Mouse (Mus musculus) neural tube, embryonic 13.5 days (tissue): ENCODE measurements around the gene Zfp619. TPM values are rescaled to one million over a fixed set of nuclear protein-coding genes. Genes with fewer than 3 reads are reported as not detected.
A peak's percentile ranks its signal among the peaks of the same experiment; 100 is the strongest.

Experiments
- ATAC-seq: fragments of 200-750 bp; cut with Nextera tagmentation; 2 replicates; pipeline ENCODE4 v1.8.0; 2017; ENCODE audit warnings: low read depth, mild to moderate bottlenecking, moderate TSS enrichment, moderate library complexity
- H3K27ac ChIP-seq: fragments of 300-500 bp; sonication (generic); replicated peaks from 2 replicates; pipeline ENCODE4 v1.5.1; 2015; ENCODE audit warnings: moderate library complexity, mild to moderate bottlenecking, inconsistent platforms
- H3K27me3 ChIP-seq: fragments of 300-500 bp; sonication (generic); 2 replicates; pipeline ENCODE4 v1.6.1; 2015; ENCODE audit warnings: mild to moderate bottlenecking, inconsistent platforms
- H3K36me3 ChIP-seq: fragments of 300-500 bp; sonication (generic); 2 replicates; pipeline ENCODE4 v1.6.1; 2015; ENCODE audit warnings: mild to moderate bottlenecking, inconsistent platforms
- H3K4me1 ChIP-seq: fragments of 300-500 bp; sonication (generic); replicated peaks from 2 replicates; pipeline ENCODE4 v1.6.1; 2015; ENCODE audit warnings: inconsistent platforms
- H3K4me2 ChIP-seq: fragments of 300-500 bp; sonication (generic); 2 replicates; pipeline ENCODE4 v1.6.1; 2015; ENCODE audit warnings: inconsistent platforms, mild to moderate bottlenecking, moderate library complexity
- H3K4me3 ChIP-seq: fragments of 300-500 bp; sonication (generic); 2 replicates; pipeline ENCODE4 v1.5.1; 2015; ENCODE audit warnings: mild to moderate bottlenecking, inconsistent platforms
- H3K9ac ChIP-seq: fragments of 300-500 bp; sonication (generic); 2 replicates; pipeline ENCODE4 v1.6.1; 2015; ENCODE audit warnings: moderate library complexity, mild to moderate bottlenecking, inconsistent platforms
- H3K9me3 ChIP-seq: fragments of 300-500 bp; sonication (generic); 2 replicates; pipeline ENCODE4 v1.6.1; 2016; ENCODE audit warnings: inconsistent platforms
- WGBS: fragments of 180-500 bp; shearing (Covaris S2); methylation state at CpG from one replicate; pipeline ENCODE4 v1.1.7; 2015; 5-methylcytosine and 5-hydroxymethylcytosine counted together
- polyA plus RNA-seq: library from polyadenylated mRNA; unstranded; fragments of >200 nt; fragmentation: Nextera tagmentation; extraction: Ambion mirVana; gene quantifications from 2 replicates; pipeline ENCODE4 v1.2.1, GENCODE M21; 2015

Zfp619 gene
- 2.5 and 2.7 TPM in 2 replicates for polyA plus RNA-seq

DNA sequence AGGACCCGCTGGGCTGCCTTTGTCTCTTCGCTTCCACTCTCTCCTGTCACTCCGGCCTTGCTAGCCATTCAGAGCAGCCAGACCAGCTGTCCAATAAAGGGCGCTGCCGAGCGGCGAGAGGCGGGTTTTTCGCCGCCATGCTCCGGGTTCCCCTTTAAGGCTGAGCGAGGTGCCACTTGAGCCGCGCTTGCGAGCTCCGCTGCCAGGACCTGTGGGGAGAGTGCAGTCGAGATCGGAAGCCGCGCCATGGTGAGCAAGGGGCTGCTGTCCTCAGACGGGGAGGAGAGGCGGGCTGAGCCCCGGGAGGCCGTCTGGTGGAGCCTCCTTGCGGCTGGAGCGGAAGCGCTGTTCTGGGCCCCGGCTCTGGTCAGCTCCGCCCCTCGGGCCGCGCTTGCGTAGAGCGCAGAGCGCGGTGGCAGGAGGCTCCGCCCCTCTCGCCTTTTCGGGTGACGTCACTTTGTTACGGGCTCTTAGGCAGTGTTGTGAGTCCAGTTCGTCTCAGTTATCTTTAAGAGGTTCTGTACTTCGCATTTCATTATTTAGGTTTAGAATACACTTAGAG, at the start of gene Zfp619:
Gene Zfp619, plus strand, starts transcription at position 151 of the 562 bp plus-strand sequence.
- peak within 1 kb of the TSS; percentile 56 for H3K4me2 ChIP-seq
- peak within 1 kb of the TSS; percentile 53 for H3K4me3 ChIP-seq
- peak; percentile 98 for ATAC-seq
- H3K27ac ChIP-seq: peak within 1 kb of the TSS; percentile 98
- H3K9ac ChIP-seq: peak within 1 kb of the TSS; percentile 79
- H3K4me1 ChIP-seq: 0 out of 2 replicates have a peak, but pooled peaks cover 6% of the 10 kb centered on the region
- no peaks in the 10 kb centered on the region for H3K27me3 ChIP-seq
- H3K9me3 ChIP-seq: no peaks in the 10 kb centered on the region
- WGBS: under 1% methylated on average over 41 of the region's 43 CpGs
- peaks cover 10% of the 10 kb centered on the region for H3K36me3 ChIP-seq

DNA sequence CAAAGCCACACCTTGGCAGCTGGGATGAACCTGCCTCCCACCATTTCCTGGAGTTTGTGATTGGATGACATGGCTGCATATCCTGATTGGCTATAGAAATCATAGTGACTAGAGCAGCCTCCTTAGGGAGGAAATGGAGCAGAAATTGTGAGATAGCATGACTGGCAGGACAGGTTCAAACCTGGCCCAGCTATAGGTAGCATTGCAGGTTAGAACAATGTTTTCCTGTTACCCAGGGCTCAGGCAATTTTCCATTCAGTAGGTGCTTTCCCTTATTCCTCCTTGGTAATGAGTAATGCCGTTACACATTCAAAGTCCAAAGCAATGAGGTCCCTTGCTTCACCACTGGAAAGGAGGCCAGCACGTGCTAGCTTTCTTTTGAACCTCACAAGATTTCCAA, 38.6 kb upstream of the Zfp619 start:
- peaks cover 52% of the 10 kb centered on the region for H3K36me3 ChIP-seq
- H3K9ac ChIP-seq: no peak overlapping the region
- no peak overlapping the region for H3K27ac ChIP-seq
- no peak overlapping the region for H3K4me2 ChIP-seq
- H3K9me3 ChIP-seq: peaks cover 15% of the 10 kb centered on the region
- H3K27me3 ChIP-seq: no peaks in the 10 kb centered on the region
- WGBS: 97% methylated on average over 2 of the region's 2 CpGs
- no peak overlapping the region for H3K4me3 ChIP-seq
- no peak for ATAC-seq
- H3K4me1 ChIP-seq: no peaks in the 10 kb centered on the region

DNA sequence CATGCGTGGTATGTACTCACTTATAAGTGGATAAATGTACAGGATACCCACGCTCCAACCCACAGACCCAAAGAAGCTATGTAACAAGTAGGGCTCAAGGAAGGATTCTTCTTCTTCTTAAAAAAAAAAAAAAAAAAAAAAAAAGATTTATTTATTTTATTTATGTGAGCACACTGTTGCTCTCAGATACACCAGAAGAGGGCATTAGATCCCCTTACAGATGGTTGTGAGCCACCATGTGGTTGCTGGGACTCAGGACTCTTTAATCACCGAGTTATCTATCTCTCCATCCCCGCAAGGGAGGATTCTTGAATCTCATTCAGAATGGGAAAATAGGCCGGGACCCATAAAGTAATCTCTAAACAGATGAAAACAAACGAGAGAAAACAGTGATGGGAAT, 33.2 kb upstream of the Zfp619 start:
- Histone ChIP-seq H3K4me3 (no peak overlapping the region), H3K27ac (no peak overlapping the region), H3K36me3 (0 out of 2 replicates have a peak, but pooled peaks cover 3% of the 10 kb centered on the region), H3K4me2 (no peak overlapping the region), H3K9ac (no peak overlapping the region), H3K4me1 (0 out of 2 replicates have a peak, but pooled peaks cover 4% of the 10 kb centered on the region), H3K27me3 (no peaks in the 10 kb centered on the region), H3K9me3 (no peaks in the 10 kb centered on the region)
- ATAC-seq: no peak
- 58% methylated on average over 6 of the region's 6 CpGs for WGBS

DNA sequence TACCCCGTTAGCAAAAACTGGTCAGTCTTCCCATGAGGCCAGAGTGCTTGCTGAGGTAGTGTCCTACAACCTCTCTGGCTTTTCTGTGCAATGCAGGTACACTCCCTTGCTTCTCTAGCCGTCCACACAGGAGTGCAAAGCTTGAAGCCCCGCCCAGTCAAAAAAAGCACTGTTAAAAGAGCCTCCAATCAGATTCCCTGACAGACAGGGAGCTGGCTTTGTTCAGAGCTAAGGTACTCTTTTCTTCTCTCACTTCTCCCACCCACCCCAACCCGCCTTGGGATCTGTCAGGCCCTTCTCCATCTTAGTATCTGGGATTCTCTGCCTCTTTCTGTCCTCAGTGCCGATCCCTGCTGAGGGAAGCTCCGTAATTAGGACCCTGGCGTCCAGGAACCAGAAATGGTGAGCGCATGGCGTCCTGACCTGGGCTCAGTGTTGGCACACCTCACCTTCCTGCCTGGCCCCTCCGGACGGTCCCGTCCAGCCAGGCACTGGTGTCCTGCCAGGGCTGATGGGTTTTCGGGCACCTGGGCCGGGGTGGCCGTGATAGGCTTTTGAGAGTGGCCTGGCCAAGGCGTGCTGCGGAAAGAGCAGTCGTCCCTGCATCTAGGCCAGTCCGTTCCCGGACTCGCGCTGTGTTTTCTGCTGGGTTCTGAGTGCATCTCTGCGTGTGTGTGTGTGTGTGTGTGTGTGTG, 30.3 kb upstream of the Zfp619 start:
- peak overlapping the region; percentile 68 for H3K4me2 ChIP-seq
- ATAC-seq: peak; percentile 89
- 0 out of 2 replicates have a peak, but pooled peaks cover 4% of the 10 kb centered on the region for H3K4me1 ChIP-seq
- 15% methylated on average over 23 of the region's 23 CpGs for WGBS
- peaks cover 5% of the 10 kb centered on the region; the same call in 1 of the 2 replicates for H3K36me3 ChIP-seq
- H3K4me3 ChIP-seq: peak overlapping the region; percentile 58
- peak overlapping the region; percentile 70 for H3K27ac ChIP-seq
- no peaks in the 10 kb centered on the region for H3K27me3 ChIP-seq
- H3K9me3 ChIP-seq: no peaks in the 10 kb centered on the region
- peak overlapping the region; percentile 87 for H3K9ac ChIP-seq

DNA sequence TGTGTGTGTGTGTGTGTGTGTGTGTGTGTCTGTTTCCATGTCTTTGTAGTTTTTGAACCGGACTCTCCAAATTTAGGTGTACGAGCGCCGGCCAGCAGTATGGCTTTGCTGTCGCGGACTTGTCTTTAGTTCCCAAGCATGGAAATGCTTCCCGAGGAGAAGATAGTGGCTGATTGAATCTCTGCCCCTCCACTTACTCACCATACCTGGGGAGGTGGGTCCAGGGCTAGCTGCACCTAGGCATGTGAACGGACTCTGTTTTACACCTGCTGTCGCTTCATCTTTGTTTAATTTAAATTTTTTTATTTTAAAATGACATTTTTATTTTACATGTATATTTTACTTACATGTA, 29.7 kb upstream of the Zfp619 start:
- Histone ChIP-seq H3K27me3 (no peaks in the 10 kb centered on the region), H3K36me3 (peaks cover 7% of the 10 kb centered on the region; the same call in 1 of the 2 replicates), H3K9ac (peak overlapping the region; percentile 87), H3K4me3 (peak overlapping the region; percentile 58), H3K9me3 (no peaks in the 10 kb centered on the region), H3K27ac (peak overlapping the region; percentile 70; the same call in 1 of the 2 replicates), H3K4me1 (0 out of 2 replicates have a peak, but pooled peaks cover 4% of the 10 kb centered on the region), H3K4me2 (peak overlapping the region; percentile 68)
- WGBS: 38% methylated on average over 9 of the region's 9 CpGs
- peak; percentile 57 for ATAC-seq

DNA sequence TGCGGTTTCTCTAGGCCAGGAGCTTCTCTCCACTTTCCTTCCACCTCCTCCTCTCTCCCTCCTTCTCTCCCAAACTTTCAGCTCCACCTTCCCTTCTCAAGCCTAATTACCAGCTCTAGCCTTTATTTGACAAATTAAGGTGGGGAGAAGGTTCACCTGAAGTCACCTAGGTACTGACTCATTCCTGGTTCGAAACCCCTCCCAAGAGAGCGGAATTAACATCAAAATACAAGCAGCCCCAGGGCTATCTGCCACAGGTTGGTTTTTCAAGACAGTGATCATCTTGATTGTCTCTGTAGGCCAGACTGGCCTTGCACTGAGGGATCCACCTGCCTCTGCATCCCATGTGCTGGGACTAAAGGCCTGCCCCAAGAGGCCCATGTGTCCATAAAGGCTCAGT, 22.9 kb upstream of the Zfp619 start:
- H3K9ac ChIP-seq: no peak overlapping the region
- no peaks in the 10 kb centered on the region for H3K27me3 ChIP-seq
- no peak overlapping the region for H3K27ac ChIP-seq
- WGBS: 83% methylated on average over 3 of the region's 3 CpGs
- peaks cover 24% of the 10 kb centered on the region for H3K9me3 ChIP-seq
- H3K4me3 ChIP-seq: no peak overlapping the region
- H3K36me3 ChIP-seq: peaks cover 63% of the 10 kb centered on the region
- no peaks in the 10 kb centered on the region for H3K4me1 ChIP-seq
- no peak for ATAC-seq
- H3K4me2 ChIP-seq: no peak overlapping the region

DNA sequence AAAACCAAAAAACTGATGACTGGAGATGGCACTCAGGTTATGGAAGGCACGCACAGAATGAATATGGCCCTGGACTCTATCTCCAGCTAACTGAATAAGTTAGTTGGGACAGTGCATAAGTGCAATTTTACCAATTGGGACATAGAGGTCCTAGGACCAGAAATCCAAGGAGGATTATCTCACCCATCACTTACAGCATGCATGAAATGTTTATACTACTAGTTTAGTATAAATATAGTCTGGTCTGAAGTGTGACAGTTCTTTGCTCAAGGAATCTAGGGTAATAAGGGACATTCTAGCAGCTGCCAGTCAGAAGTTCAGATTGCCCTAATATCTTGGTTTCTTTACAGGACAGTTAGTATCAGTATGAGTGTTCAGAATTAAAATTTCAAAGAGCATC, 13.5 kb upstream of the Zfp619 start:
- WGBS: 97% methylated on average over 1 of the region's 1 CpGs
- Histone ChIP-seq H3K36me3 (peaks cover 13% of the 10 kb centered on the region), H3K27ac (no peak overlapping the region), H3K4me2 (no peak overlapping the region), H3K27me3 (no peaks in the 10 kb centered on the region), H3K4me1 (no peaks in the 10 kb centered on the region), H3K4me3 (no peak overlapping the region), H3K9me3 (peaks cover 5% of the 10 kb centered on the region), H3K9ac (no peak overlapping the region)
- ATAC-seq: no peak

DNA sequence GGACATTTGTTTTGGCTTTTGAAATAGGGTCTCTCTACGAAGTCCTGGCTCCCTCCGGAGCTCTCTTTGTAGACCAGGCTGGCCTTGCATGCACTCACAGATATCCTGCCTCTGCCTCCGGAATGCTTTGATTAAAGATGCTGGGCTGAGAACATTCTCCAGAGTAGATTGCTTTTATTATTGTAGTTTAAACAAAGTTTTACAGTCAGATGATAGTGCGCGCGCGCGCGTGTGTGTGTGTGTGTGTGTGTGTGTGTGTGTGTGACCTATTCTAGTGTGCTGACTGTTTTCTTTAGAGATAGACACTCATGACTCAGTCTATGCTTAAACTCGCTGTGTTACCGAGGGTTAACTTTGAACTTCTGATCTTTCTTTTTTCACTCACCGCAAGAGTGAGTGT, 796 bp downstream of the Zfp619 start:
- 0 out of 2 replicates have a peak, but pooled peaks cover 6% of the 10 kb centered on the region for H3K4me1 ChIP-seq
- H3K36me3 ChIP-seq: peaks cover 10% of the 10 kb centered on the region
- WGBS: 83% methylated on average over 12 of the region's 12 CpGs
- peak overlapping the region; percentile 45; the same call in 1 of the 2 replicates for H3K9ac ChIP-seq
- H3K27me3 ChIP-seq: no peaks in the 10 kb centered on the region
- no peaks in the 10 kb centered on the region for H3K9me3 ChIP-seq
- H3K4me3 ChIP-seq: peak overlapping the region; percentile 53
- H3K4me2 ChIP-seq: peak overlapping the region; percentile 56
- ATAC-seq: peak; percentile 60
- no peak overlapping the region for H3K27ac ChIP-seq

DNA sequence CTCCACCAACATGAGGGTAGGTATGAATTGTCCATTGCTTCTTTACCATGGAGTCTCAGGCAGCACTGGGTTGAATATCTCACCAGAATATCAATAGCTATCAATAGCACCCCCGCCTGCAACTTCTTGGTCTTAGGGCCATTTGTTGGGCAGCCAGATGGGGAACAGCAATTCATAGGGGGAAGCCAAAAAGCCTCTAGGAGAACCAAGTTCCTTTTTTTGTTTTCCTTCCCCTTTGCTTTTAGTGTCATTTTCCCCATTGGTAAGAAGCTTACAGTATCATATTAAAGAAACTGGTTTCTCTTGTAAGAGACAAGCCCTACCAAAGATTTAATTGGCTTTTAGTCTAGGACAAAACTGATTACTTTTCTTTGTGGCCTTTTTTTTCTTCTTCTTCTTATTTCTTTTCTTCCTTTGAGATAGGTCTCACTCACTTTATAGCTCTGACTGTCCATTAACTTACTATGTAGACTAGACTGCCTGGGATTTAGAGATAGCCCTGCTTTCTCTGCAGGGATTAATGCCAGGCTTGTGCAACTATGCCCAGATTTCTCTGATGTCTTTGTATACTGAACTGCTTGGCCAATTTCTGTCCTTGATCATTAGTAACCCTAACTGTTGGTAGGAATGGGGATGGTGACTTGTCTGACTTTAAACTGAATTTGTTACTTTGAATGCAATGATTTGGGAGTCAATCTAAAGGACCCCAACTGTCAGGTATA, 6.3 kb downstream of the Zfp619 start:
- H3K4me3 ChIP-seq: no peak overlapping the region
- ATAC-seq: no peak
- no peaks in the 10 kb centered on the region for H3K9me3 ChIP-seq
- no peaks in the 10 kb centered on the region for H3K27me3 ChIP-seq
- peaks cover 10% of the 10 kb centered on the region for H3K36me3 ChIP-seq
- H3K4me2 ChIP-seq: no peak overlapping the region
- 86% methylated on average over 1 of the region's 1 CpGs for WGBS
- H3K27ac ChIP-seq: no peak overlapping the region
- H3K4me1 ChIP-seq: no peaks in the 10 kb centered on the region
- no peak overlapping the region for H3K9ac ChIP-seq

DNA sequence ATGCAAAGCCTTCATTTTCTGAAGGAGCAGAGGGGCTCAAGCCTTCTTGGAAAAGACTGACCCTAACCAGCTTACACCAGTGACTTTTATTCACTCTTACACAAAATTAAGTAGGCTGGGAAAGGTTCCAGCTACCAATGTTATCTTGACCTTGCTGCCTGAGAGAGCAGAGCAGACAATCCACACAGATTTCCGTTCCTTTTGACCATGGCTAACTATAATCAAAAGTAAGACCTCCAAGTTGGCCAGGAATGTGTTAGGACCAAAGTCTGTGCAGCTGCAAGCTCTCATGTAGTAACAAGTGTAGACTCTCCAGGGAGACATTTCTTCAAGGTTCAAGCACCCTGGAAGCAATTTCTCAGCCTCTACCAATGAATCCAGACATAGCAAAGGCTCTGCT, 25.6 kb downstream of the Zfp619 start:
- Histone ChIP-seq H3K4me3 (no peak overlapping the region), H3K9ac (no peak overlapping the region), H3K4me2 (no peak overlapping the region), H3K4me1 (peaks cover 15% of the 10 kb centered on the region), H3K27me3 (no peaks in the 10 kb centered on the region), H3K36me3 (no peaks in the 10 kb centered on the region), H3K9me3 (no peaks in the 10 kb centered on the region), H3K27ac (no peak overlapping the region)
- no peak for ATAC-seq
- WGBS: 88% methylated on average over 1 of the region's 1 CpGs

DNA sequence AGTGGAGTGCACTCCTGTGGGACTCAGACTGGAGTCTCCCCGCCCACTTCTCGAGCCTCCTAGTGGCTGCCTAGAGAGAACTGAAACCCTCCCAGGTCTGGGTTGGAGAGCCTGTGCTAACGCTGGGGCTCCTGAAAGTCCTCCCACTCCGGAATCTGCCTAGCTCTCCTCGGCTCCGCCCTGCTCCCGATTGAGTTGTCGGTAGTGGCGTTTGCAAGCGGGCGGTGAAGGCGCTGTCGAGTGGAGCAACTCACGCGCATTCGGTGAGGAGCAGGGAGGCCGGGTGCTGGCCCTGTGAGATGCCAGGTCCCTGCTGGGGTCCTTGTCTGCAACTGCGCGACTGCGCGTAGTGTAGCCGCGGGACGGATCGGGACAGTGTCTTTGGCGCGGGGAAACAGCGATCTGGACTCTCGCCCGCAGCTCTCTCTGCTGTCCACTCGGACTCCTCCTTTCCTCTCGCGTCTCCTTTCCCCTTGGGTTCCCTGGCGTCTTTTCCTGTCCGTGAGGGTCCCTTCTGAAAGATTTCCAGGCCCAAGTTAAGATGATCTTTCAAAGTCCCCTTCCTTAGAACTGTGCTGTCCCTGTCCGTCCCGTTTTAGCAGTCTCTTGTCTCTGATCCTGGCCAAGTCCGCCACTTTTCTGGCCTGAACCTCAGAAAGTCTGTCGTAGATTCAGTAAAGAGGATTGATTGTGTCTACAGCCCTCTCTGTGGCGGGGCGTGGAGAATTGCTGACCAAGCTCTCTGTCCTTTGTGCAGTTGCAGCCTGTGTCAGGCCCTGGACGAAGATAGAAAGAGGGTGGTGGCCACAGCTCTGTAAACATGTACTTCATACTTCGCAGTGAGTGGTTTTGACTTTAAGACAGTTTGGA, 26.9 kb downstream of the Zfp619 start:
- Histone ChIP-seq H3K36me3 (no peaks in the 10 kb centered on the region), H3K4me2 (peak overlapping the region; percentile 76), H3K9ac (peak overlapping the region; percentile 83), H3K27ac (peak overlapping the region; percentile 91), H3K4me1 (peaks cover 15% of the 10 kb centered on the region), H3K9me3 (no peaks in the 10 kb centered on the region), H3K4me3 (peak overlapping the region; percentile 54), H3K27me3 (no peaks in the 10 kb centered on the region)
- under 1% methylated on average over 43 of the region's 43 CpGs for WGBS
- peak; percentile 96 for ATAC-seq
